12 mouse cellular contexts compared by ENCODE assay signal in genomic region chr5:103439171-103439570, GRCm38 (mm10).
"Had no signal": no experiment of that assay in that cellular context is flagged by ENCODE, and none has a peak within 500 bp of the region (broad histone marks: within the 10 kb centered on the region; RNA-seq: fewer than 3 reads in every experiment).

No protein-coding gene starts in this region.

- H3K27me3 ChIP-seq: limb, embryonic 12.5 days; liver, embryonic 13.5 days; lung, embryonic 15.5 days; midbrain, embryonic 13.5 days; neural tube, embryonic 12.5 days had no signal

- H3K9me3 ChIP-seq: limb, embryonic 12.5 days; liver, embryonic 13.5 days; lung, embryonic 15.5 days; midbrain, embryonic 13.5 days; neural tube, embryonic 12.5 days had no signal

- ATAC-seq: liver, postnatal 0 days; midbrain, embryonic 13.5 days had no signal

- H3K4me2 ChIP-seq: limb, embryonic 12.5 days; liver, embryonic 13.5 days; lung, embryonic 15.5 days; midbrain, embryonic 13.5 days; neural tube, embryonic 12.5 days had no signal

- H3K36me3 ChIP-seq: limb, embryonic 12.5 days; liver, embryonic 13.5 days; lung, embryonic 15.5 days; midbrain, embryonic 13.5 days; neural tube, embryonic 12.5 days had no signal

- DNase-seq: kidney, adult 8-10 months; kidney, postnatal 36 days; liver; liver, embryonic 13.5 days; liver, postnatal 0 days; lung, postnatal 36 days; spleen, adult 18-20 months had no signal

- H3K9ac ChIP-seq: limb, embryonic 12.5 days; liver, embryonic 13.5 days; liver, postnatal 0 days; lung, embryonic 15.5 days; midbrain, embryonic 13.5 days; neural tube, embryonic 12.5 days had no signal

- H3K27ac ChIP-seq: kidney, postnatal 0 days; limb, embryonic 12.5 days; liver, embryonic 13.5 days; lung, embryonic 15.5 days; midbrain, embryonic 13.5 days; neural tube, embryonic 12.5 days had no signal

- H3K4me3 ChIP-seq: limb, embryonic 12.5 days; liver, embryonic 13.5 days; lung, embryonic 15.5 days; midbrain, embryonic 13.5 days; neural tube, embryonic 12.5 days had no signal
